Mouse (Mus musculus): ENCODE results near the gene Hcst. TPM values are rescaled to one million over a fixed set of nuclear protein-coding genes. Genes with fewer than 3 reads are reported as not detected.
A peak's percentile ranks its signal among the peaks of the same experiment; 100 is the strongest.

Hcst gene
- polyA plus RNA-seq, 1 experiment from 2014 or later: 0.53 TPM

DNA sequence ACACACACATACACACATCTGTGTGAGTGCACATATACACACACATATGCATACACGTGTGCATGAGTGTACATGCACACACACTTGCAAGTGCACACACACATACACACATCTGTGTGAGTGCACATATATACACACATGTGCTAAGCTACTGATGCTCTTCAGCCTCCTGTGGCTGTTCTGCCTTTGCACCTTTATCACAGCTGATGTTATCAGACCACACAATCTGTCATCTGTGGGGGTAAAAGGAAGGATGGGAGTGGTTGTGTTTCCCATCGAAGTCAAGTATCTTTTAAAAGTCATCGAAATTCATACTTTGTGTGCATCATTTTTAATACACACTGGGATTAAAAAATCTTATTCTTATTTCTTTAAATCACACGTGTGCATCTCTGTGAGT, 17.3 kb downstream of the Hcst start:
- WGBS: 74% methylated on average over 4 of the region's 4 CpGs
- Histone ChIP-seq H3K9me3 (no peaks in the 10 kb centered on the region), H3K4me2 (no peak overlapping the region), H3K36me3 (no peaks in the 10 kb centered on the region), H3K27ac (replicated peaks) (no peak overlapping the region), H3K4me1 (replicated peaks) (0 out of 2 replicates have a peak, but pooled peaks cover 4% of the 10 kb centered on the region), H3K9ac (no peak overlapping the region), H3K4me3 (no peak overlapping the region), H3K27me3 (no peaks in the 10 kb centered on the region)
- ATAC-seq (ENCODE audit: low FRiP score, low read depth): no peak

DNA sequence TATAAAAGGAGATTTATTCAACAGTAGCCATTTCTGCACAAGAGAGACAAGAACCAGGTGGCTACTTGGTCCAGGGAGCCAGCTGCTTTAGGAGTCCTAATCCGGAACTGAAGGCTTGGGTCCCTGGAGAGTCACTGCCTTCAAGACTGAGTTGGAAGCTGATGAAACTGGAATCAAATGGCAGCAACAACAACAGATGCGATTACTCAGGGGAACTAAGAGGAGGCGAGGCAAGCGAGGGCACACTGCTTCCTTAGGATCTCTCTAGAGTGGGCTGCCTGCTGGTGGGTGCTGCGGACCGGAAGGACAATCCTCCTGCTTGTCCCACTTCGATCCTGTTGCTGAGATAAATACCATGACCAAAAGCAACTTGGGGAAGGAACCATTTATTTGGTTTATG, 20.0 kb downstream of the Hcst start:
- H3K4me1 ChIP-seq (replicated peaks): 0 out of 2 replicates have a peak, but pooled peaks cover 4% of the 10 kb centered on the region

DNA sequence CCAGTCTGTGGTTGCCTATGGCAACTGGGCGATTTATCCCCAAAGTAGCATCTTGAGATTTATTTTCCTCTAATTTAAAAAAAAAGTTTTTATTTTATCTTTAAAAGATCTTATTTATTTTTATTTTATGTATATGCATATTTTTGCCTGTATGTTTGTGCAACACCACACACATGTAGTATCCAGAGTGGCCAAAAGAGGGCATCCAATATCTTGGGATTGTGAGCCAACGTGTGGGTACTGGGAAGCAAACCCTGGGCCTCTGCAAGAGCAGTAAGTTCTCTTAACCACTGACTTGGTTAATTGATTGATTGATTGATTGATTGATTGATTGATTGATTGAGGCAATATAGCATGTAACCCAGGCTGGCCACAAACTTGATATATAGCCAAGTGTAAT, 24.8 kb downstream of the Hcst start:
- 0 out of 2 replicates have a peak, but pooled peaks cover 4% of the 10 kb centered on the region for H3K4me1 ChIP-seq (replicated peaks)
- H3K27ac ChIP-seq (replicated peaks): no peak overlapping the region
- H3K27me3 ChIP-seq: no peaks in the 10 kb centered on the region
- no peaks in the 10 kb centered on the region for H3K36me3 ChIP-seq
- ATAC-seq (ENCODE audit: low FRiP score, low read depth): no peak
- H3K4me3 ChIP-seq: no peak overlapping the region
- 52% methylated on average over 2 of the region's 2 CpGs for WGBS
- no peaks in the 10 kb centered on the region for H3K9me3 ChIP-seq
- no peak overlapping the region for H3K9ac ChIP-seq
- no peak overlapping the region for H3K4me2 ChIP-seq

More for the DNA sequence above, 20.0 kb downstream of the Hcst start:
- no peaks in the 10 kb centered on the region for H3K27me3 ChIP-seq
- H3K4me3 ChIP-seq: no peak overlapping the region
- 37% methylated on average over 7 of the region's 7 CpGs for WGBS
- no peaks in the 10 kb centered on the region for H3K9me3 ChIP-seq
- no peak overlapping the region for H3K9ac ChIP-seq
- H3K27ac ChIP-seq (replicated peaks): no peak overlapping the region
- H3K4me2 ChIP-seq: no peak overlapping the region
- no peaks in the 10 kb centered on the region for H3K36me3 ChIP-seq
- no peak for ATAC-seq (ENCODE audit: low FRiP score, low read depth)

DNA sequence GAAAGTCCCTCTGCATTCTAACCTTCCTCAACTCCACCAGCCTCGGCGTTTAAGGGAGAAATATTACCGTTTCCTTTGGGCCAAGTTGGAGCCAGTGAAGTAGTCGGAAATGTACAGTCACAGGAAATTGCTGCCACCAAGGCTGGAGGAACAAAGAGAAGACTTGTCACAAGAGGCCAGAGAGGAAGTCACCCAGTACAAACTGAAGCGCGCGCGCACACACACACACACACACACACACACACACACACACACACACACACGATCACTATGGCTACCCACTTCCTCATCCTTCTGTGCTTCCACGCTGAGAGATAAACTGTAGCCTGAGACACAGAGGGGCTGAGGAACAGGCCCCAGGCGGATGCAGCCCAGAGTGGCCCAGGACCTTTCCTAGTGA, 25.3 kb downstream of the Hcst start:
- Histone ChIP-seq H3K9ac (no peak overlapping the region), H3K27me3 (no peaks in the 10 kb centered on the region), H3K36me3 (no peaks in the 10 kb centered on the region), H3K4me3 (no peak overlapping the region), H3K9me3 (no peaks in the 10 kb centered on the region), H3K27ac (replicated peaks) (no peak overlapping the region; the same call in 1 of the 2 replicates), H3K4me2 (no peak overlapping the region), H3K4me1 (replicated peaks) (no peaks in the 10 kb centered on the region)
- 65% methylated on average over 11 of the region's 11 CpGs for WGBS
- ATAC-seq (ENCODE audit: low FRiP score, low read depth): no peak

DNA sequence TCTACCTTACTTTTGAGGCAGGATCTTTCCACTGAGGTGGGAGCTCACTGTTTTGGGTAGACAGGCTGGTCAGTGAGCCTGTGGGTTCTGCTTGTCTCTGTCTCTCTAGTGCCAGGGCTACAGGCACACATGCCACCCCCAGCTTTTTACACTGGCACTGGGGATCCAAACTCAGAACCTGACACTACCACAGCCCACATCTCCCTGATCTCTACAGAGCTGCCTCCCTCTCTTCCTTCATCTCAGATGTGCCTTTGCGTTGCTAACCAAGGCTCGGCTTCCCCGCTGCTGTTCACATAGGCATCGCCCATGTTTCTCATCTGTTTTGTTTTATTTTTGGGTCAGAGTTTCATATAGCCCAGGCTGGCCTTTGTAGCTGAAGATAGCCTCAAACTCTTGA, 26.0 kb downstream of the Hcst start:
- no peaks in the 10 kb centered on the region for H3K4me1 ChIP-seq (replicated peaks)
- no peak overlapping the region for H3K27ac ChIP-seq (replicated peaks)
- 83% methylated on average over 4 of the region's 4 CpGs for WGBS
- no peak overlapping the region for H3K4me3 ChIP-seq
- H3K9ac ChIP-seq: no peak overlapping the region
- H3K27me3 ChIP-seq: no peaks in the 10 kb centered on the region
- H3K4me2 ChIP-seq: no peak overlapping the region
- no peaks in the 10 kb centered on the region for H3K9me3 ChIP-seq
- no peaks in the 10 kb centered on the region for H3K36me3 ChIP-seq
- ATAC-seq (ENCODE audit: low FRiP score, low read depth): no peak

DNA sequence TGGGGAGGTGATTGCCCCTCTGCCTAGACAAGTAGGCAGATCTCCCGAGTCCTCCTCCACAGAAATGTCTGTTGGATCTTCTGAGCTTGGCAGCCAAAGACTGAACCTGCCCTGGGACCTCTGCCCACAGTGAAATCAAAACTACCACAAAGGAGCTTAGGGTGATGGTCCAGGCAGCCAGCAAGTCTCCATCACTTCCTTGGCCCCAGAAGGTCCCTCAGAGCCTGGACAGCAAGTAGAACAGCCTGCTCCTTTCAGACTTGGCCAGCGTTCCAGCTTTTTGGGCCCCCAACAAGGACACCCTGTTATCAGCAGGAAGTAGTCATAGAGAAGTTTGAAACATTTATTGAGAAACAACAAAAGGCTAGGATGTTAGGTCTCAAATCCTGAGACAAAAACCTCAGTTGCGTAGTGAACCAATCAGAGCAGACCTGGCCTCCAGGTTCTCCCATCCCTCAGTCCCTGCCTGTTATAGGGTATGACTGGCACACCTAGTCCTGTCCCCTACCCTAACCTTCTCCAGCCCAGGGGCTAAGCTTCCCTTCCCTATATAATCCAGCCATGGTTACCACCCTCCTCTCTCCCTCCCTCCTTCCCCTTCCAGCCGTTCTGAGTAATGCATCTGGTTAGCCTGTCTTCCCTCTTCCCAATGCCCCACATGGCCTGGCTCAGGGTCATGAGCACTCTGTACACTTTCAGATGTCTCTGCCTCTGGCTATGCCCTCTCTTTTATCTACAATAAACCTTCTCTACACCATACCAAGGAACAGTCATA, 26.7 kb downstream of the Hcst start:
- Histone ChIP-seq H3K9me3 (no peaks in the 10 kb centered on the region), H3K36me3 (no peaks in the 10 kb centered on the region), H3K4me2 (no peak overlapping the region), H3K27me3 (no peaks in the 10 kb centered on the region), H3K4me1 (replicated peaks) (no peaks in the 10 kb centered on the region), H3K9ac (no peak overlapping the region), H3K27ac (replicated peaks) (no peak overlapping the region), H3K4me3 (no peak overlapping the region)
- no peak for ATAC-seq (ENCODE audit: low FRiP score, low read depth)
- 74% methylated on average over 4 of the region's 4 CpGs for WGBS

DNA sequence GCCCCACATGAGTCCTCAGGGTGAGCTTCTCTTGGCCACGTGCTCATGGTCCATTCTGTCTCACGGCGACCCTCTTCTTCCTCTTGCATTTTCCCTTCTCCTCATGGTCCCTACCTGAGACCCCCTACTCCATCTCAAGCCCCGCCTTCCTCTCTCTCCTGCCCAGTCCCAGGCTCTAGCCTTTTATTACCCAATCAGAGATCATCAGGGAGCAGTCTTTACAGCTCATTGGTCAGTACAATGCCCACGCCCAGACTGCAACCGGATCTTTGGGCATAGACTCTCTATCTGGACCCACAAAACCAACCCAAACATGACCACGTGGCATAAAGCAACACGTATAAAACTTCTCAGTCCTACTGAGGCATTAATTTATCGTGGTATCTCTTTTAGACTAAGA, 35.5 kb downstream of the Hcst start:
- ATAC-seq (ENCODE audit: low FRiP score, low read depth): no peak
- no peak overlapping the region for H3K9ac ChIP-seq
- H3K27me3 ChIP-seq: no peaks in the 10 kb centered on the region
- 86% methylated on average over 9 of the region's 9 CpGs for WGBS
- no peaks in the 10 kb centered on the region for H3K9me3 ChIP-seq
- no peaks in the 10 kb centered on the region for H3K36me3 ChIP-seq
- no peak overlapping the region for H3K27ac ChIP-seq (replicated peaks)
- H3K4me3 ChIP-seq: no peak overlapping the region
- H3K4me1 ChIP-seq (replicated peaks): no peaks in the 10 kb centered on the region
- H3K4me2 ChIP-seq: no peak overlapping the region

DNA sequence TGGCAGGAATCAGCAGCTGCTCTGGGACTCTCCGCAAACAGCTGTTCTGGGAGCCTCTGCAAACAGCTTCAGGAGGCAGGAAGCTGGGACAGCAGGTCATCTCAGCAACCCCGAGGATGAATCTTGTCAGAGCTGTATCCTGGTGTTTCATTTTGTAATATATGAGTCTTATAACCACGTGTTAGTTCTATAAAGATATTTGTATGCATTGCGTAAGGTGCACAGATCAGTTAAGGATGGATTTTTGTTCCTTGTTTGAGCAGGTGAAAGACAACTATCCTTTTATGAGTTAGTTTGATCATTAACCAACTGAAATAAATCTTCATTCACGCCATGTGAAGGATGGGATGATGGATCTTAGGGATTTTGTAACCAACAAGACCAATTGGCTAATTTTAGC, 39.6 kb downstream of the Hcst start:
- Histone ChIP-seq H3K36me3 (no peaks in the 10 kb centered on the region), H3K27ac (replicated peaks) (no peak overlapping the region), H3K9me3 (no peaks in the 10 kb centered on the region), H3K9ac (no peak overlapping the region), H3K4me1 (replicated peaks) (no peaks in the 10 kb centered on the region), H3K4me2 (no peak overlapping the region), H3K4me3 (no peak overlapping the region), H3K27me3 (no peaks in the 10 kb centered on the region)
- no peak for ATAC-seq (ENCODE audit: low FRiP score, low read depth)
- 62% methylated on average over 5 of the region's 5 CpGs for WGBS

DNA sequence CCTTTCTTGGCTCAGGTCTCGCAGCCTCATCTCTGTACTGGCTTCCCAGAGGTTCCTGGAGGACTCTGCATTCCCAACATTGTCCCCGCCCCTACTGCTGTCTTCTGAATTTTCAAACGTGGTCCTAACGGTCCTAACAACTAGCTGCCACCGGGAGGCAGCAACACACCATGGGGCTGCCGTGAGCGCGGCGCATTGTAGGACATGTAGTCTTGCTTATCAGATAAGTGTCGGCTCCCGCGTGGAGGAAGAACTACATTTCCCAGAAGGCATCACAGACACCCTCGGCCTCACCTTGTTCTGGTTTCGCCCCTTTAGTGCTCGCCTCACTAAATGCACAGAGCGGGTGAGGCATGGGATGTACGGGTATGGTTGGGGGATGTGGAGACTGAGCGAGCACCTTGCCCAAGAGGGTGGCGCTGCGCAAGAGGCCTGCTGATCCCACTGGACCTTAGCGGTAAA, 46.1 kb downstream of the Hcst start:
- no peaks in the 10 kb centered on the region; the same call in 1 of the 2 replicates for H3K4me1 ChIP-seq (replicated peaks)
- ATAC-seq (ENCODE audit: low FRiP score, low read depth): peak; percentile 100
- no peaks in the 10 kb centered on the region for H3K36me3 ChIP-seq
- H3K27ac ChIP-seq (replicated peaks): peak overlapping the region; percentile 83
- H3K27me3 ChIP-seq: no peaks in the 10 kb centered on the region
- under 1% methylated on average over 21 of the region's 21 CpGs for WGBS
- peak overlapping the region; percentile 53 for H3K4me2 ChIP-seq
- peak overlapping the region; percentile 52 for H3K9ac ChIP-seq
- H3K4me3 ChIP-seq: peak overlapping the region; percentile 42
- no peaks in the 10 kb centered on the region for H3K9me3 ChIP-seq

Other genes starting within 250 kb of the Hcst start
- 5.2 and 7.1 TPM in 2 replicates for gene Cox7a1, start 235.7 kb downstream of the Hcst start, polyA plus RNA-seq (2015; fragmentation: Nextera tagmentation; extraction: Ambion mirVana)
- gene Capns1, start 221.0 kb downstream of the Hcst start, polyA plus RNA-seq (2015; fragmentation: Nextera tagmentation; extraction: Ambion mirVana): 86.4 and 88.3 TPM in 2 replicates
- 176 and 178 TPM in 2 replicates for gene Polr2i, start 187.9 kb downstream of the Hcst start, polyA plus RNA-seq (2015; fragmentation: Nextera tagmentation; extraction: Ambion mirVana)
- 430 and 435 TPM in 2 replicates for gene Tbcb, start 187.6 kb downstream of the Hcst start, polyA plus RNA-seq (2015; fragmentation: Nextera tagmentation; extraction: Ambion mirVana)
- not detected in 2 replicates for gene Ovol3, start 184.1 kb downstream of the Hcst start, polyA plus RNA-seq (2015; fragmentation: Nextera tagmentation; extraction: Ambion mirVana)
- gene Thap8, start 139.8 kb downstream of the Hcst start, polyA plus RNA-seq (2015; fragmentation: Nextera tagmentation; extraction: Ambion mirVana): 0.52 and 0.88 TPM in 2 replicates
- gene Wdr62, start 139.4 kb downstream of the Hcst start, polyA plus RNA-seq (2015; fragmentation: Nextera tagmentation; extraction: Ambion mirVana): 4.0 and 5.3 TPM in 2 replicates
- gene Clip3, start 128.1 kb downstream of the Hcst start, polyA plus RNA-seq (2015; fragmentation: Nextera tagmentation; extraction: Ambion mirVana): 88.4 and 120 TPM in 2 replicates
- gene Alkbh6, start 111.1 kb downstream of the Hcst start, polyA plus RNA-seq (2015; fragmentation: Nextera tagmentation; extraction: Ambion mirVana): 121 and 135 TPM in 2 replicates
- 17.1 and 19.1 TPM in 2 replicates for gene Syne4, start 105.0 kb downstream of the Hcst start, polyA plus RNA-seq (2015; fragmentation: Nextera tagmentation; extraction: Ambion mirVana)
- 0.98 TPM in 1 of 2 replicates, not detected in the other for gene E130208F15Rik, start 98.1 kb downstream of the Hcst start, polyA plus RNA-seq (2015; fragmentation: Nextera tagmentation; extraction: Ambion mirVana)
- gene Sdhaf1, start 96.0 kb downstream of the Hcst start, polyA plus RNA-seq (2015; fragmentation: Nextera tagmentation; extraction: Ambion mirVana): 16.2 and 17.3 TPM in 2 replicates
- 14.3 and 15.7 TPM in 2 replicates for gene Lrfn3, start 57.1 kb downstream of the Hcst start, polyA plus RNA-seq (2015; fragmentation: Nextera tagmentation; extraction: Ambion mirVana)
- 28.9 and 39.1 TPM in 2 replicates for gene Tyrobp, start 6.1 kb downstream of the Hcst start, polyA plus RNA-seq (2015; fragmentation: Nextera tagmentation; extraction: Ambion mirVana)
- 2.4 and 2.9 TPM in 2 replicates for gene Nfkbid, start 1.9 kb upstream of the Hcst start, polyA plus RNA-seq (2015; fragmentation: Nextera tagmentation; extraction: Ambion mirVana)
- gene Aplp1, start 25.7 kb upstream of the Hcst start, polyA plus RNA-seq (2015; fragmentation: Nextera tagmentation; extraction: Ambion mirVana): 674 and 762 TPM in 2 replicates
- gene Kirrel2, start 37.8 kb upstream of the Hcst start, polyA plus RNA-seq (2015; fragmentation: Nextera tagmentation; extraction: Ambion mirVana): 4.7 and 7.3 TPM in 2 replicates
- gene Nphs1, start 38.5 kb upstream of the Hcst start, polyA plus RNA-seq (2015; fragmentation: Nextera tagmentation; extraction: Ambion mirVana): 1.1 and 1.2 TPM in 2 replicates
- 0.36 TPM in 1 of 2 replicates, not detected in the other for gene Prodh2, start 73.8 kb upstream of the Hcst start, polyA plus RNA-seq (2015; fragmentation: Nextera tagmentation; extraction: Ambion mirVana)
- 101 and 135 TPM in 2 replicates for gene Arhgap33, start 115.2 kb upstream of the Hcst start, polyA plus RNA-seq (2015; fragmentation: Nextera tagmentation; extraction: Ambion mirVana)
- gene Hspb6, start 132.3 kb upstream of the Hcst start, polyA plus RNA-seq (2015; fragmentation: Nextera tagmentation; extraction: Ambion mirVana): 11.1 and 13.2 TPM in 2 replicates
- gene Proser3, start 132.4 kb upstream of the Hcst start, polyA plus RNA-seq (2015; fragmentation: Nextera tagmentation; extraction: Ambion mirVana): 8.4 and 9.1 TPM in 2 replicates
- gene Lin37, start 140.0 kb upstream of the Hcst start, polyA plus RNA-seq (2015; fragmentation: Nextera tagmentation; extraction: Ambion mirVana): 52.7 and 53.1 TPM in 2 replicates
- 89.7 and 92.1 TPM in 2 replicates for gene U2af1l4, start 143.4 kb upstream of the Hcst start, polyA plus RNA-seq (2015; fragmentation: Nextera tagmentation; extraction: Ambion mirVana)
- 15.4 and 17.5 TPM in 2 replicates for gene Gm49396, start 143.5 kb upstream of the Hcst start, polyA plus RNA-seq (2015; fragmentation: Nextera tagmentation; extraction: Ambion mirVana)
- 124 and 134 TPM in 2 replicates for gene Psenen, start 143.8 kb upstream of the Hcst start, polyA plus RNA-seq (2015; fragmentation: Nextera tagmentation; extraction: Ambion mirVana)
- gene Igflr1, start 145.6 kb upstream of the Hcst start, polyA plus RNA-seq (2015; fragmentation: Nextera tagmentation; extraction: Ambion mirVana): 5.5 and 6.0 TPM in 2 replicates
- 9.2 and 9.8 TPM in 2 replicates for gene Kmt2b, start 168.9 kb upstream of the Hcst start, polyA plus RNA-seq (2015; fragmentation: Nextera tagmentation; extraction: Ambion mirVana)
- 0.10 and 0.37 TPM in 2 replicates for gene Zbtb32, start 179.1 kb upstream of the Hcst start, polyA plus RNA-seq (2015; fragmentation: Nextera tagmentation; extraction: Ambion mirVana)
- gene Upk1a, start 193.0 kb upstream of the Hcst start, polyA plus RNA-seq (2015; fragmentation: Nextera tagmentation; extraction: Ambion mirVana): 0.51 and 0.82 TPM in 2 replicates
- 1,185 and 1,301 TPM in 2 replicates for gene Cox6b1, start 206.3 kb upstream of the Hcst start, polyA plus RNA-seq (2015; fragmentation: Nextera tagmentation; extraction: Ambion mirVana)
- not detected in 2 replicates for gene Etv2, start 216.0 kb upstream of the Hcst start, polyA plus RNA-seq (2015; fragmentation: Nextera tagmentation; extraction: Ambion mirVana)
- 131 and 139 TPM in 2 replicates for gene Rbm42, start 230.5 kb upstream of the Hcst start, polyA plus RNA-seq (2015; fragmentation: Nextera tagmentation; extraction: Ambion mirVana)
- gene Haus5, start 245.1 kb upstream of the Hcst start, polyA plus RNA-seq (2015; fragmentation: Nextera tagmentation; extraction: Ambion mirVana): 25.9 and 29.9 TPM in 2 replicates

Measured in hindbrain, embryonic 15.5 days (tissue).